Mouse (Mus musculus) heart, postnatal 0 days (tissue): Measurements from ENCODE around the gene Tbck. TPM values are rescaled to one million over a fixed set of nuclear protein-coding genes. Genes with fewer than 3 reads are reported as not detected.
A peak's percentile ranks its signal among the peaks of the same experiment; 100 is the strongest.

Experiments
- ATAC-seq: fragments of 200-750 bp; cut with Nextera tagmentation; 2 replicates; pipeline ENCODE4 v1.8.0; 2017; ENCODE audit warnings: low read depth, moderate number of reproducible peaks, moderate library complexity; ENCODE audit not compliant: insufficient read depth
- DNase-seq: peaks from one replicate; pipeline ENCODE4 v3.0.0-alpha.2; 2016; ENCODE audit warnings: low spot score
- H3K27ac ChIP-seq: fragments of 300-500 bp; sonication (generic); 2 replicates; pipeline ENCODE4 v1.5.1; 2014; ENCODE audit warnings: low read depth, mild to moderate bottlenecking
- H3K27me3 ChIP-seq: fragments of 300-500 bp; sonication (generic); 2 replicates; pipeline ENCODE4 v1.6.1; 2014; ENCODE audit warnings: low read length, mixed read lengths; ENCODE audit not compliant: control insufficient read depth, insufficient read depth
- H3K36me3 ChIP-seq: fragments of 300-500 bp; sonication (generic); replicated peaks from 2 replicates; pipeline ENCODE4 v1.6.1; 2014; ENCODE audit warnings: low read length, mixed read lengths; ENCODE audit not compliant: control insufficient read depth, insufficient read depth
- H3K4me1 ChIP-seq: fragments of 300-500 bp; sonication (generic); 2 replicates; pipeline ENCODE4 v1.6.1; 2014; ENCODE audit warnings: antibody characterized with exemption; ENCODE audit not compliant: control insufficient read depth, insufficient read depth
- H3K4me2 ChIP-seq: fragments of 300-500 bp; sonication (generic); 2 replicates; pipeline ENCODE4 v1.6.1; 2014; ENCODE audit warnings: low read depth, mild to moderate bottlenecking, low read length, moderate library complexity
- H3K4me3 ChIP-seq: fragments of 300-500 bp; sonication (generic); 2 replicates; pipeline ENCODE4 v1.5.1; 2014; ENCODE audit warnings: low read depth, low read length
- H3K9ac ChIP-seq: fragments of 300-500 bp; sonication (generic); replicated peaks from 2 replicates; pipeline ENCODE4 v1.6.1; 2014; ENCODE audit warnings: low read depth, low read length, mixed read lengths
- H3K9me3 ChIP-seq: fragments of 300-500 bp; sonication (generic); replicated peaks from 2 replicates; pipeline ENCODE4 v1.6.1; 2016; ENCODE audit warnings: low read length; ENCODE audit not compliant: control insufficient read depth
- CTCF ChIP-seq: IDR thresholded peaks from 2 replicates; pipeline ENCODE4 v1.5.1; 2016; ENCODE audit warnings: antibody characterized with exemption, control low read depth, low read depth
- EP300 ChIP-seq: IDR thresholded peaks from 2 replicates; pipeline ENCODE4 v1.6.1; 2016; ENCODE audit warnings: antibody characterized with exemption, low read depth
- WGBS: fragments of 180-500 bp; shearing (Covaris S2); extraction: QIAGEN DNeasy Blood & Tissue Kit; methylation state at CpG from one replicate; pipeline ENCODE4 v1.1.7; 2014; 5-methylcytosine and 5-hydroxymethylcytosine counted together
- polyA plus RNA-seq: library from polyadenylated mRNA; unstranded; fragments of >200 nt; fragmentation: Nextera tagmentation; extraction: Ambion mirVana; gene quantifications from 2 replicates; pipeline ENCODE4 v1.2.1, GENCODE M21; 2015
- total RNA-seq: library from RNA; depleted of rRNA; stranded (reverse); fragments of >200 nt; gene quantifications from 2 replicates; pipeline ENCODE4 v1.2.3, GENCODE M21; 2014; ENCODE audit warnings: low replicate concordance

Tbck gene
- total and polyA plus RNA-seq, 2 experiments from 2014 or later: 9.9 to 11.9 TPM

GRCm38 (mm10) chr3:132744287-132745146, 60.6 kb downstream of the Tbck start:
- DNase-seq (no peak), ATAC-seq (no peak)
- WGBS: 79% methylated on average over 10 of the region's 10 CpGs
- Histone ChIP-seq H3K9me3 (no peaks in the 10 kb centered on the region), H3K27me3 (no peaks in the 10 kb centered on the region), H3K27ac (no peak overlapping the region), H3K4me2 (no peak overlapping the region), H3K4me1 (peaks cover 6% of the 10 kb centered on the region; the same call in 1 of the 2 replicates), H3K4me3 (no peak overlapping the region), H3K36me3 (peaks cover 14% of the 10 kb centered on the region; the same call in 1 of the 2 replicates), H3K9ac (no peak overlapping the region)
- TF ChIP-seq EP300 (no peak), CTCF (no peak)

- Histone ChIP-seq H3K9ac (no peak overlapping the region), H3K4me3 (no peak overlapping the region), H3K36me3 (peaks cover 11% of the 10 kb centered on the region; the same call in 1 of the 2 replicates), H3K9me3 (no peaks in the 10 kb centered on the region), H3K27me3 (no peaks in the 10 kb centered on the region), H3K27ac (no peak overlapping the region), H3K4me2 (no peak overlapping the region), H3K4me1 (peaks cover 6% of the 10 kb centered on the region; the same call in 1 of the 2 replicates)
- ATAC-seq (peak; percentile 87), DNase-seq (peak; percentile 68)
- TF ChIP-seq EP300: no peak
- TF ChIP-seq CTCF: peak; percentile 89
- 12% methylated on average over 3 of the region's 3 CpGs for WGBS
Measured at GRCm38 (mm10) chr3:132747036-132747435, 63.1 kb downstream of the Tbck start.

GRCm38 (mm10) chr3:132747766-132748165, 63.8 kb downstream of the Tbck start:
- no peaks in the 10 kb centered on the region for H3K9me3 ChIP-seq
- H3K27ac ChIP-seq: no peak overlapping the region
- H3K9ac ChIP-seq: no peak overlapping the region
- H3K4me1 ChIP-seq: peaks cover 6% of the 10 kb centered on the region; the same call in 1 of the 2 replicates
- peak; percentile 69 for ATAC-seq
- peaks cover 12% of the 10 kb centered on the region for H3K36me3 ChIP-seq
- H3K27me3 ChIP-seq: no peaks in the 10 kb centered on the region
- DNase-seq: peak; percentile 12
- H3K4me3 ChIP-seq: no peak overlapping the region
- WGBS: 7% methylated on average over 14 of the region's 14 CpGs
- no peak for TF ChIP-seq CTCF
- no peak for TF ChIP-seq EP300
- peak overlapping the region; percentile 10; the same call in 1 of the 2 replicates for H3K4me2 ChIP-seq

GRCm38 (mm10) chr3:132748750-132749149, 64.8 kb downstream of the Tbck start:
- H3K27me3 ChIP-seq: no peaks in the 10 kb centered on the region
- H3K9ac ChIP-seq: no peak overlapping the region
- TF ChIP-seq EP300 (no peak), CTCF (no peak)
- DNase-seq: no peak
- H3K4me3 ChIP-seq: no peak overlapping the region
- no peak overlapping the region for H3K27ac ChIP-seq
- no peaks in the 10 kb centered on the region for H3K9me3 ChIP-seq
- peaks cover 6% of the 10 kb centered on the region; the same call in 1 of the 2 replicates for H3K4me1 ChIP-seq
- no peak overlapping the region for H3K4me2 ChIP-seq
- no peak for ATAC-seq
- WGBS: 66% methylated on average over 3 of the region's 3 CpGs
- peaks cover 14% of the 10 kb centered on the region for H3K36me3 ChIP-seq

- no peak for ATAC-seq
- DNase-seq: no peak
- WGBS: 77% methylated on average over 4 of the region's 4 CpGs
Measured at GRCm38 (mm10) chr3:132752772-132753171, 68.8 kb downstream of the Tbck start.

More at GRCm38 (mm10) chr3:132752772-132753171, 68.8 kb downstream of the Tbck start:
- Histone ChIP-seq H3K27me3 (no peaks in the 10 kb centered on the region), H3K9ac (no peak overlapping the region), H3K4me1 (peaks cover 2% of the 10 kb centered on the region; the same call in 1 of the 2 replicates), H3K9me3 (no peaks in the 10 kb centered on the region), H3K4me2 (no peak overlapping the region), H3K27ac (no peak overlapping the region), H3K36me3 (peaks cover 41% of the 10 kb centered on the region), H3K4me3 (no peak overlapping the region)
- TF ChIP-seq CTCF (no peak), EP300 (no peak)
